Mouse (Mus musculus) bone marrow, adult 2 months (tissue): ENCODE data around the gene Ascc1.

Source experiments
- CTCF ChIP-seq: fragments of 200-500 bp; IDR thresholded peaks from 2 replicates; pipeline ENCODE4 v1.5.1; 2011; ENCODE audit warnings: low read length, control low read depth; ENCODE audit not compliant: control insufficient read depth, insufficient read depth
- POLR2A ChIP-seq: fragments of 200-500 bp; IDR thresholded peaks from 2 replicates; pipeline ENCODE4 v1.6.1; 2011; ENCODE audit warnings: low read depth, mild to moderate bottlenecking, control low read depth, low read length, borderline replicate concordance; ENCODE audit not compliant: control insufficient read depth

GRCm38 (mm10) chr10:60097146-60097545 is 94.5 kb downstream of the Ascc1 start:
- TF ChIP-seq CTCF (no peak), POLR2A (no peak)
